In genomic region chr6:117900126-117901080, GRCm38 (mm10) we compare ENCODE assay signal across 8 mouse cellular contexts. TPM values are rescaled to one million over a fixed set of nuclear protein-coding genes. Genes with fewer than 3 reads are reported as not detected.
DNase-seq lines count a peak whose midpoint lies in the region; ATAC-seq and TF ChIP-seq lines count a peak whose summit lies in the region.

Hnrnpf (plus strand) TSS chr6:117900324.

- TF ChIP-seq CTCF in lung, adult 2 months (IDR thresholded peaks at IDR 0.05; ENCODE audit: insufficient read depth, low read length) = no peak

- no peaks in the 10 kb centered on the region for H3K4me1 ChIP-seq in lung, adult 2 months (ENCODE audit: control insufficient read depth, insufficient read depth, low read length)
- H3K4me1 ChIP-seq in intestine, embryonic 15.5 days (replicated peaks) = peaks cover 3% of the 10 kb centered on the region; the same call in 1 of the 2 replicates
- H3K4me1 ChIP-seq in liver, embryonic 16.5 days (ENCODE audit: control insufficient read depth, low read depth, low read length) = peaks cover 31% of the 10 kb centered on the region

- no peaks in the 10 kb centered on the region for H3K27me3 ChIP-seq in intestine, embryonic 15.5 days (replicated peaks)
- H3K27me3 ChIP-seq in liver, embryonic 16.5 days (ENCODE audit: control insufficient read depth, insufficient read depth, low read depth, low read length) = no peaks in the 10 kb centered on the region
- no peaks in the 10 kb centered on the region for H3K27me3 ChIP-seq in splenic B cell, adult 2 months (ENCODE audit: control insufficient read depth, insufficient read depth, low read length, poor library complexity, severe bottlenecking)

- no peaks in the 10 kb centered on the region for H3K9me3 ChIP-seq in intestine, embryonic 15.5 days
- no peaks in the 10 kb centered on the region for H3K9me3 ChIP-seq in liver, embryonic 16.5 days (replicated peaks; ENCODE audit: control insufficient read depth, low read length)

- H3K9ac ChIP-seq in intestine, embryonic 15.5 days = no peak within 1 kb of the TSS
- peak within 1 kb of the TSS; percentile 23 for H3K9ac ChIP-seq in liver, embryonic 16.5 days (ENCODE audit: low read depth, low read length)

- no peak within 1 kb of the TSS for H3K4me2 ChIP-seq in intestine, embryonic 15.5 days (replicated peaks)
- H3K4me2 ChIP-seq in liver, embryonic 16.5 days (ENCODE audit: low read depth, low read length) = peak within 1 kb of the TSS; percentile 48

- no peak for DNase-seq in lung, adult 2 months
- no peak for DNase-seq in lung, postnatal 10 days
- DNase-seq in adrenal gland, postnatal 4 days (ENCODE audit: low spot score in 2 of 2) = no peak
- DNase-seq in gastrocnemius, postnatal 36 days = no peak
- DNase-seq in splenic B cell, adult 2 months (ENCODE audit: low read depth, low spot score) = peak; percentile 89
- no peak for DNase-seq in urinary bladder, postnatal 36 days (ENCODE audit: low spot score in 2 of 2)

- no peak for ATAC-seq in intestine, embryonic 15.5 days
- ATAC-seq in liver, embryonic 16.5 days (ENCODE audit: low read depth) = peak; percentile 53

- intact Hi-C loops in gastrocnemius, postnatal 36 days (cut with DNase I) = no loop called here

- TF ChIP-seq POLR2A in lung, adult 2 months (IDR thresholded peaks at IDR 0.05; ENCODE audit: borderline replicate concordance, extremely low read depth, low read depth, low read length) = no peak

- WGBS in lung, adult 2 months = 59% methylated on average over 17 of the region's 17 CpGs
- 80% methylated on average over 17 of the region's 17 CpGs for WGBS in intestine, embryonic 15.5 days
- 20% methylated on average over 17 of the region's 17 CpGs for WGBS in liver, embryonic 16.5 days (ENCODE audit: insufficient replicate concordance)

- no peaks in the 10 kb centered on the region for H3K36me3 ChIP-seq in intestine, embryonic 15.5 days
- no peaks in the 10 kb centered on the region for H3K36me3 ChIP-seq in liver, embryonic 16.5 days (ENCODE audit: control insufficient read depth, insufficient read depth)
- peaks cover 1% of the 10 kb centered on the region; the same call in 1 of the 2 replicates for H3K36me3 ChIP-seq in splenic B cell, adult 2 months (ENCODE audit: control insufficient read depth, insufficient read depth, low read length, poor library complexity, severe bottlenecking)

- H3K4me3 ChIP-seq in lung, adult 2 months (replicated peaks; ENCODE audit: extremely low read depth, low read depth, low read length) = peak within 1 kb of the TSS; percentile 18
- no peak within 1 kb of the TSS for H3K4me3 ChIP-seq in intestine, embryonic 15.5 days (replicated peaks)
- H3K4me3 ChIP-seq in liver, embryonic 16.5 days (ENCODE audit: low read depth, low read length) = peak within 1 kb of the TSS; percentile 27

- no peak within 1 kb of the TSS for H3K27ac ChIP-seq in intestine, embryonic 15.5 days
- H3K27ac ChIP-seq in liver, embryonic 16.5 days (ENCODE audit: low read length) = peak within 1 kb of the TSS; percentile 68

RNA-seq across cellular contexts. Expression of gene Hnrnpf, which starts in this region (rescaled TPM):
- 100 and 154 TPM in 2 replicates for polyA plus RNA-seq in lung, adult 2 months (2012; rRNA removed)
- total RNA-seq in adrenal gland, postnatal 4 days (2021) = 100 to 1,000 TPM; 445 to 477 TPM
- total RNA-seq in gastrocnemius, postnatal 36 days (2021) = 10 to 100 TPM; 83.2 to 98.9 TPM
- 791 and 835 TPM in 2 replicates for polyA plus RNA-seq in intestine, embryonic 15.5 days (2015; fragmentation: Nextera tagmentation; extraction: Ambion mirVana)
- polyA plus RNA-seq in liver, embryonic 16.5 days (2015; fragmentation: Nextera tagmentation; extraction: Ambion mirVana) = 420 and 472 TPM in 2 replicates

Comparison
In these comparisons a context has a peak if more than half of its experiments do, and no peak if none do; other contexts are left out.
1. RNA of gene Hnrnpf (total RNA-seq): 445 to 477 TPM in adrenal gland, postnatal 4 days; 83.2 to 98.9 TPM in gastrocnemius, postnatal 36 days; every median in the first group is over 4 times any median in the second.